Mouse (Mus musculus) midbrain, embryonic 15.5 days (tissue): ENCODE measurements around the gene Elane. TPM values are rescaled to one million over a fixed set of nuclear protein-coding genes. Genes with fewer than 3 reads are reported as not detected.
"Not testable (repeated sequence)": the region's sequence is repeated elsewhere in the genome, so short reads cannot be mapped to it uniquely, and the experiment has no call there.

Experiments used
- ATAC-seq: fragments of 200-750 bp; cut with Nextera tagmentation; replicated peaks from 2 replicates; pipeline ENCODE4 v1.8.0; 2017; ENCODE audit warnings: moderate TSS enrichment
- H3K27ac ChIP-seq: fragments of 300-500 bp; sonication (generic); 2 replicates; pipeline ENCODE4 v1.5.1; 2015; ENCODE audit warnings: mild to moderate bottlenecking, inconsistent platforms
- H3K27me3 ChIP-seq: fragments of 300-500 bp; sonication (generic); replicated peaks from 2 replicates; pipeline ENCODE4 v1.6.1; 2015; ENCODE audit warnings: inconsistent platforms
- H3K36me3 ChIP-seq: fragments of 300-500 bp; sonication (generic); replicated peaks from 2 replicates; pipeline ENCODE4 v1.6.1; 2015; ENCODE audit warnings: inconsistent platforms
- H3K4me1 ChIP-seq: fragments of 300-500 bp; sonication (generic); 2 replicates; pipeline ENCODE4 v1.6.1; 2015; ENCODE audit warnings: inconsistent platforms
- H3K4me2 ChIP-seq: fragments of 300-500 bp; sonication (generic); 2 replicates; pipeline ENCODE4 v1.6.1; 2015; ENCODE audit warnings: inconsistent platforms, mild to moderate bottlenecking, moderate library complexity
- H3K4me3 ChIP-seq: fragments of 300-500 bp; sonication (generic); 2 replicates; pipeline ENCODE4 v1.5.1; 2015; ENCODE audit warnings: mild to moderate bottlenecking, inconsistent platforms
- H3K9ac ChIP-seq: fragments of 300-500 bp; sonication (generic); 2 replicates; pipeline ENCODE4 v1.6.1; 2015; ENCODE audit warnings: mild to moderate bottlenecking, inconsistent platforms
- H3K9me3 ChIP-seq: fragments of 300-500 bp; sonication (generic); 2 replicates; pipeline ENCODE4 v1.6.1; 2016; ENCODE audit warnings: inconsistent platforms
- WGBS: fragments of 180-500 bp; shearing (Covaris S2); methylation state at CpG from one replicate; pipeline ENCODE4 v1.1.7; 2015; ENCODE audit warnings: mixed read lengths; 5-methylcytosine and 5-hydroxymethylcytosine counted together
- polyA plus RNA-seq: library from polyadenylated mRNA; unstranded; fragments of >200 nt; fragmentation: Nextera tagmentation; extraction: Ambion mirVana; gene quantifications from 2 replicates; pipeline ENCODE4 v1.2.1, GENCODE M21; 2015

Gene Elane
- polyA plus RNA-seq, 1 experiment from 2014 or later: not detected

- Histone ChIP-seq H3K9ac (peak overlapping the region; percentile 82), H3K36me3 (no peaks in the 10 kb centered on the region), H3K9me3 (no peaks in the 10 kb centered on the region), H3K4me1 (peaks cover 45% of the 10 kb centered on the region), H3K27me3 (no peaks in the 10 kb centered on the region), H3K27ac (peak overlapping the region; percentile 95), H3K4me2 (peak overlapping the region; percentile 83), H3K4me3 (peak overlapping the region; percentile 73)
- WGBS: 1% methylated on average over 26 of the region's 26 CpGs
- ATAC-seq: peak; percentile 46
Observed at GRCm38 (mm10) chr10:79873715-79874289, 12.2 kb upstream of the Elane start.

GRCm38 (mm10) chr10:79874290-79874862 is 11.7 kb upstream of the Elane start, which contains the start of the genes Prtn3 and Plppr3:
Gene Prtn3 (plus strand): TSS chr10:79874476.
Gene Plppr3 (minus strand): TSS chr10:79874634.
- Histone ChIP-seq H3K9me3 (no peaks in the 10 kb centered on the region), H3K27me3 (no peaks in the 10 kb centered on the region), H3K27ac (peak within 1 kb of the TSS; percentile 95), H3K4me2 (peak within 1 kb of the TSS; percentile 83), H3K36me3 (no peaks in the 10 kb centered on the region), H3K4me1 (peaks cover 39% of the 10 kb centered on the region), H3K9ac (peak within 1 kb of the TSS; percentile 82), H3K4me3 (peak within 1 kb of the TSS; percentile 73)
- peak; percentile 91 for ATAC-seq
- WGBS: under 1% methylated on average over 48 of the region's 57 CpGs

DNA sequence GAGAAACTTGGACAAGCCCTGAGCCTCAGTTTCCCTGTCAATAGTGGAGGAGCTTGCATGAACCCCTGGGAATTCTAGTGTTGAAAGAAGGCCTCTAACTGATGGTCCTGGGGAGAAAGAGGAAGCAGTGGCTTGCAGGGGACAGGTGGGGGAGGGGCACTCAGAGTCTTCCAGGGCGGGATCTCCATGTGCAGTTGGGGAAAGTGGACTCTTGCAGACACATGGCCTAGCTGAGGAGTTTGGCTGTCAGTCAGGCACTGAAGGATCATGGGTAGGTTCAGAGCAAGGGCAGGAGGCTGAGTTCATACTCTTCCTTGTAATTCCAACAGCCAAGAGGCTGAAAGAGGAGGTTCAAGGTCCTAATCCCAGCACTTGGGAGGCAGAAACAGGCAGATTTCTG is 8.9 kb upstream of the Elane start:
- Histone ChIP-seq H3K4me3 (no peak overlapping the region), H3K9me3 (no peaks in the 10 kb centered on the region), H3K4me2 (no peak overlapping the region), H3K9ac (no peak overlapping the region), H3K4me1 (peaks cover 23% of the 10 kb centered on the region), H3K36me3 (no peaks in the 10 kb centered on the region), H3K27ac (no peak overlapping the region), H3K27me3 (peaks cover 6% of the 10 kb centered on the region)
- 94% methylated on average over 1 of the region's 1 CpGs for WGBS
- no peak for ATAC-seq

DNA sequence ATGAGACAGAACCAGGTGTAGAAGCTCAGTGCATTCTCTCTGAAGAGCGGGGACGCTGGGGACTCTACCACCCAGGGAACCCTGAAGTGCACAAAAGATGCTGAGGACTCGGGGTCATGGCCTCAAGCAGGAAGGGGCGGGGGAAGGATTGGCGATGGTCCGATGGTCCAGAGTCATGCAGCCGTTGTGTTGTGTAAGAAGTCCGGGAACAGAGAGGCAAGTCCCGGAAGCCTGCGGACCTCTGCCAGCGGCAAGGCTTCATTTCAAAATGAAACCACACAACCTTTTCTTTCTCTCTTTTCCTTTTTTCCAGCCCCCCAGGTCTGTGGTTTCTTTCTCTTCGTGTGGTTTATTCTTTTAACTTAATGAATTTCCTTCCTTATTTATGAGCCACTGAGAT is 8.3 kb upstream of the Elane start:
- no peak for ATAC-seq
- 31% methylated on average over 12 of the region's 12 CpGs for WGBS
- Histone ChIP-seq H3K4me3 (no peak overlapping the region), H3K4me1 (peaks cover 22% of the 10 kb centered on the region), H3K27me3 (peaks cover 10% of the 10 kb centered on the region), H3K27ac (no peak overlapping the region), H3K9me3 (no peaks in the 10 kb centered on the region), H3K9ac (no peak overlapping the region), H3K36me3 (no peaks in the 10 kb centered on the region), H3K4me2 (no peak overlapping the region)

DNA sequence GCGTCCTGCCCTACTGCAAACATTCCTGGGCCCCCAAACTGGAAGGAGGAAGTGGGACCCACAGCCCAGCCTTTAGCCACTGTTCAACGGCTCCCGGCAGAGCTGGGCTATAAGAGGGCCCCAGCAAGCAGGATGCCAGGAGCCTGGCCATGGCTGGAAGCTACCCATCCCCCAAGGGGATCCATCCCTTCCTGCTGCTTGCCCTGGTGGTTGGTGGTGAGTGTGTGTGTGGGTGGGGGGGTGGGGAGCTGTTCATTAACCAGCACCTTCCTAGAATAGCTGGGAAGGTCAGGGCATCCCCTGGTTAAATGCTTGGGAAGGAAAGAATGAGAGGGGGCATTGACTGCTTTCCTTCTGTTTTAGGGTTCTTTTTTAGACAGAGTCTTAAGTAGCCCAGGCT is 6.5 kb upstream of the Elane start:
- Histone ChIP-seq H3K4me3 (no peak overlapping the region), H3K9me3 (no peaks in the 10 kb centered on the region), H3K36me3 (no peaks in the 10 kb centered on the region), H3K27ac (no peak overlapping the region), H3K4me1 (peaks cover 20% of the 10 kb centered on the region), H3K27me3 (peaks cover 17% of the 10 kb centered on the region), H3K9ac (no peak overlapping the region), H3K4me2 (no peak overlapping the region)
- no peak for ATAC-seq
- 60% methylated on average over 3 of the region's 3 CpGs for WGBS

DNA sequence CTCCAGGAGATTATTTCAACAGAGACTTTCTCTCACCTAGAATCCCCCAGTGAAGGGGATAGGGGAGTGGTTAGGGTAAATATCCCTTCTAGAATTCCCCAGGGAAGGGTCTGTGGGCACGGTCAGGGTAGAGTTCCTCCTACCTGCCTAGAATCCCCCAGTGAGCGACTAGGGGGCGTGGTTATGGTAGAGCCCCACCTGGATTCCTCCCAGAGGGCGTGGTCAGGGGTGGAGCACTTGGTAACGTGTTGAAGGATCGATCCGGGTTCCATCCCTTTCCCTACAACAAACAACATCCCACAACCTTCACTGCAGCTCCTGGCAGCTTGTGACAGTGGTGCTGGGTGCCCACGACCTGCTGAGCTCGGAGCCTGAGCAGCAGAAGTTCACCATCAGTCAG is 5.3 kb upstream of the Elane start:
- Histone ChIP-seq H3K9me3 (no peaks in the 10 kb centered on the region), H3K36me3 (no peaks in the 10 kb centered on the region), H3K9ac (no peak overlapping the region), H3K27me3 (peaks cover 17% of the 10 kb centered on the region), H3K4me1 (peaks cover 9% of the 10 kb centered on the region), H3K4me3 (no peak overlapping the region), H3K4me2 (no peak overlapping the region), H3K27ac (no peak overlapping the region)
- WGBS: 22% methylated on average over 9 of the region's 9 CpGs
- ATAC-seq: no peak

DNA sequence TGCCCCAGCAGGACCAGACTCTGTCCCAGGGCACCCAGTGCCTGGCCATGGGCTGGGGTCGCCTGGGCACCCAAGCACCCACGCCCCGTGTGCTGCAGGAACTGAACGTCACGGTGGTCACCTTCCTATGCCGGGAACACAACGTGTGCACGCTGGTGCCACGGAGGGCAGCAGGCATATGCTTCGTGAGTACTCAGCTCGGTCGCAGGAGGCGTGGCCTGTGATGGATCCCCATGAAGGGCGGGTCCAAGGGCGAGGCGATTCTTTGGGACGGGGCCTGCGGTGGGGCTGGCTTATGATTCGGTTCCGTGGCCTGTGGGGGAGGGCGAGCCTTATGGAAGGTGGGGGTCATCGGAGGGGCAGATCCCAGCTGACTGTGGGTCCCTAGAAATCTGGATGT is 4.1 kb upstream of the Elane start:
- Histone ChIP-seq H3K27me3 (peaks cover 17% of the 10 kb centered on the region), H3K9me3 (no peaks in the 10 kb centered on the region), H3K36me3 (no peaks in the 10 kb centered on the region), H3K27ac (no peak overlapping the region), H3K4me2 (peak overlapping the region; percentile 24), H3K4me3 (no peak overlapping the region), H3K9ac (no peak overlapping the region), H3K4me1 (peaks cover 9% of the 10 kb centered on the region; the same call in 1 of the 2 replicates)
- ATAC-seq: no peak
- WGBS: 8% methylated on average over 21 of the region's 22 CpGs

DNA sequence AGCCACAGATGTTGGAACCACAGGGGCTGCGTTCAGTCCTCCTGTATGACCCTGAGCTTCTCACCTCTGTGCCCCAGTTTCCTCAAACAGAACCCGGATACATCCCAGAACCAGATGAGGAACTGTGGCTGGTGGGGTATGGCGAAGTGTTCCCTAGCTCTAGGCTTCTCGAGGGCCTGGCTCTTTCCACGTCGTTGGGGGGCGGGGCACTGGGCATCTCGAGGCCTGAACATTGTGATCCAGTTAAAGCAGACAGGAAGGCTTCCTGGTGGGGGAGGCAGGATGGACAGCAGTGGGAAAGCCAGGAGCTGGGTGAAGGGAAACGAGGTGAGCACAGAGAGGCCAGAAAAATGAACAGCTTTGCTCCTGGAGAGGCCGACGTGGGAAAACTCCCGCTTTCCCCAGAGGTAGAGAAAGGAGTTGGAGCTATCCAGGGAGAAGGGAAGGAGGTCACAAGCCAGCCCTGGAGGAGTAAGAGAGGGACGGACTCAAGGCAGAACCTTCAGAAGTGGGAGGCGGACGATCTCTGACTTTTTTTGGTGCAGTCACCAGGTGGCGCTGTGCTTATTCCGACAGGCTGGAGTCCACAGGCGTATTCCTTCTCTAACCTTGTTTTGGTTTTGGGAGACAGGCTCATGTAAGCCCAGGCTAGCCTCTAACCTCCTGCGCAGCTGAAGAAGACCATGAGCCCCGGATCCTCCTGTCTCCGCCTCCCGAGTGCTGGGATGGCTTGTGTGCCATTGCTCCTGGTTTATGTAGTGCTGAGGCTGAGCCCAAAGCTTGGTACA is 2.6 kb upstream of the Elane start:
- Histone ChIP-seq H3K4me2 (no peak overlapping the region), H3K9ac (no peak overlapping the region), H3K4me3 (no peak overlapping the region), H3K4me1 (peaks cover 9% of the 10 kb centered on the region; the same call in 1 of the 2 replicates), H3K27me3 (peaks cover 17% of the 10 kb centered on the region), H3K27ac (no peak overlapping the region), H3K36me3 (no peaks in the 10 kb centered on the region), H3K9me3 (no peaks in the 10 kb centered on the region)
- no peak for ATAC-seq
- 14% methylated on average over 22 of the region's 22 CpGs for WGBS

GRCm38 (mm10) chr10:79884446-79884845 is 1.6 kb upstream of the Elane start:
- no peak for ATAC-seq
- no peak overlapping the region for H3K9ac ChIP-seq
- H3K27me3 ChIP-seq: peaks cover 17% of the 10 kb centered on the region
- H3K4me1 ChIP-seq: peaks cover 9% of the 10 kb centered on the region; the same call in 1 of the 2 replicates
- no peak overlapping the region for H3K4me3 ChIP-seq
- 66% methylated on average over 4 of the region's 4 CpGs for WGBS
- H3K27ac ChIP-seq: no peak overlapping the region
- H3K4me2 ChIP-seq: no peak overlapping the region
- no peaks in the 10 kb centered on the region for H3K36me3 ChIP-seq
- H3K9me3 ChIP-seq: no peaks in the 10 kb centered on the region

- H3K4me3 ChIP-seq, H3K4me1 ChIP-seq, H3K36me3 ChIP-seq, H3K9ac ChIP-seq, H3K27ac ChIP-seq, H3K9me3 ChIP-seq, ATAC-seq, H3K4me2 ChIP-seq: not testable (repeated sequence)
- peaks cover 17% of the 10 kb centered on the region for H3K27me3 ChIP-seq
- 82% methylated on average over 3 of the region's 3 CpGs for WGBS
Observed at GRCm38 (mm10) chr10:79884938-79885337, 1.1 kb upstream of the Elane start.

DNA sequence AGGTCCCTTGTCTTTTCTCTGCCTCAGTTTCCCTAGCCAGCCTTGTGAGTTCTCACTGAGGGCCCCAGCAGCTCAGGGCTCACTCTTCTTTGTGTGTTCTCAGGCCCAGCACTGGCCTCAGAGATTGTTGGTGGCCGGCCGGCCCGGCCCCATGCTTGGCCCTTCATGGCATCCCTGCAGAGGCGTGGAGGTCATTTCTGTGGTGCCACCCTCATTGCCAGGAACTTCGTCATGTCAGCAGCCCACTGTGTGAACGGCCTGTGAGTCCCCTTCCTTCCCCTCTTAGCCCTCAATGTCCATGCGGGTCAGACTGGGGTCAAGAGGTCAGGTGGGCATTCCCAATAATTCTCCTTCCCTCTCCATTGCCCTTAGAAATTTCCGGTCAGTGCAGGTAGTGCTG is 564 bp downstream of the Elane start:
- Histone ChIP-seq H3K4me2 (no peak overlapping the region), H3K27ac (no peak overlapping the region), H3K9ac (no peak overlapping the region), H3K27me3 (peaks cover 12% of the 10 kb centered on the region; the same call in 1 of the 2 replicates), H3K36me3 (no peaks in the 10 kb centered on the region), H3K4me1 (peaks cover 9% of the 10 kb centered on the region; the same call in 1 of the 2 replicates), H3K4me3 (no peak overlapping the region), H3K9me3 (no peaks in the 10 kb centered on the region)
- no peak for ATAC-seq
- WGBS: 86% methylated on average over 8 of the region's 8 CpGs

DNA sequence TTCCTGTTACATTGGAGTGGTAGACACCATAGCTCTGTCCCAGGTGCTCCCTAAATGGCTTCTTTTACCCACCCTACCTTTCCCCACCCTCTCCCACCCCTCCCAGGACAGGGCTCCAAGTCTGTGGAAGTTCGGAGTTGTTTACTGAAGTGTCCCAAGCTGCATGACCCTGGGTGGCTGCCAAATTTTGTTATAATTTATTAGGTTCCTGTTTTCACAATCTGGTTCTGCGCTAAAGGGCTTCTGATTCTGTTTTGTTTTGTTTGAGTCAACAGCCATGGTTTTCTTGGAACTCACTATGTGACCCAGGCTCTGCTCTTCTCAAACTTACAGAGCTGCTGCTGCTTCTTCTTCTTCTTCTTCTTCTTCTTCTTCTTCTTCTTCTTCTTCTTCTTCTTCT is 3.3 kb downstream of the Elane start:
- Histone ChIP-seq H3K36me3 (no peaks in the 10 kb centered on the region), H3K9me3 (no peaks in the 10 kb centered on the region), H3K4me1 (no peaks in the 10 kb centered on the region), H3K9ac (no peak overlapping the region), H3K4me3 (no peak overlapping the region), H3K27ac (no peak overlapping the region), H3K27me3 (no peaks in the 10 kb centered on the region), H3K4me2 (no peak overlapping the region)
- 89% methylated on average over 2 of the region's 2 CpGs for WGBS
- ATAC-seq: no peak
